Mouse (Mus musculus): ENCODE results near the gene Eipr1. TPM values are rescaled to one million over a fixed set of nuclear protein-coding genes. Genes with fewer than 3 reads are reported as not detected.

Eipr1 gene
- total and polyA plus RNA-seq, 3 experiments: 33.3 to 35.4 (median 34.4) TPM

GRCm38 (mm10) chr12:28705204-28705603, 46.4 kb upstream of the Eipr1 start:
- Histone ChIP-seq H3K4me3 (replicated peaks in 1 of 3; ENCODE audit: low read depth in 2 of 3, low read length in 2 of 3, poor library complexity in 1 of 3) (no peak overlapping the region), H3K4me1 (ENCODE audit: control insufficient read depth in 1 of 2, insufficient read depth in 2 of 2) (peaks cover 8 to 57% of the 10 kb centered on the region in 2 experiments), H3K36me3 (replicated peaks in 1 of 2; ENCODE audit: control insufficient read depth in 1 of 2, insufficient read depth in 1 of 2, low read length in 1 of 2) (peaks cover 26 to 81% of the 10 kb centered on the region in 2 experiments), H3K27ac (ENCODE audit: insufficient read depth, low read depth) (no peak overlapping the region), H3K79me2 (replicated peaks; ENCODE audit: control insufficient read depth, extremely low read depth, insufficient read depth, poor library complexity, severe bottlenecking) (no peaks in the 10 kb centered on the region), H3K4me2 (ENCODE audit: insufficient read depth, low read depth, poor library complexity, severe bottlenecking) (no peak overlapping the region), H3K9ac (ENCODE audit: insufficient read depth, low read depth) (no peak overlapping the region), H3K27me3 (replicated peaks) (no peaks in the 10 kb centered on the region), H3K9me3 (replicated peaks; ENCODE audit: low read length) (no peaks in the 10 kb centered on the region)
- no peak for DNase-seq (ENCODE audit: extremely low read depth)
- TF ChIP-seq MEF2A (IDR thresholded peaks at IDR 0.05; ENCODE audit: borderline replicate concordance, low read depth, low read length): no peak
- TF ChIP-seq USF1 (IDR thresholded peaks at IDR 0.05; ENCODE audit: low read depth, low read length): no peak
- TF ChIP-seq CHD2 (IDR thresholded peaks at IDR 0.05; ENCODE audit: low read length): no peak
- no peak for TF ChIP-seq CHD1 (IDR thresholded peaks at IDR 0.05; ENCODE audit: low read depth, low read length)
- no peak for TF ChIP-seq PAX5 (IDR thresholded peaks at IDR 0.05; ENCODE audit: low read length)
- TF ChIP-seq MAFK (IDR thresholded peaks at IDR 0.05; ENCODE audit: insufficient replicate concordance, low read length): no peak
- no peak for TF ChIP-seq ETS1 (conservative IDR thresholded peaks at IDR 0.05; ENCODE audit: low read depth, low read length)
- TF ChIP-seq NELFE (IDR thresholded peaks at IDR 0.05; ENCODE audit: low read depth, low read length): no peak
- no peak for TF ChIP-seq SIN3A (IDR thresholded peaks at IDR 0.05; ENCODE audit: low read length)
- no peak for TF ChIP-seq MAZ (IDR thresholded peaks at IDR 0.05; ENCODE audit: low read depth, low read length)
- in situ Hi-C loops (cut with MboI; ENCODE audit: low pct_ligation_motif_present, low pct_unique_long_range_greater_than_20kb, low sequenced_read_pairs): no loop called here
- dilution Hi-C loops (cut with MboI; ENCODE audit: extremely low pct_ligation_motif_present, extremely low pct_unique_long_range_greater_than_20kb, low sequenced_read_pairs): no loop called here

DNA sequence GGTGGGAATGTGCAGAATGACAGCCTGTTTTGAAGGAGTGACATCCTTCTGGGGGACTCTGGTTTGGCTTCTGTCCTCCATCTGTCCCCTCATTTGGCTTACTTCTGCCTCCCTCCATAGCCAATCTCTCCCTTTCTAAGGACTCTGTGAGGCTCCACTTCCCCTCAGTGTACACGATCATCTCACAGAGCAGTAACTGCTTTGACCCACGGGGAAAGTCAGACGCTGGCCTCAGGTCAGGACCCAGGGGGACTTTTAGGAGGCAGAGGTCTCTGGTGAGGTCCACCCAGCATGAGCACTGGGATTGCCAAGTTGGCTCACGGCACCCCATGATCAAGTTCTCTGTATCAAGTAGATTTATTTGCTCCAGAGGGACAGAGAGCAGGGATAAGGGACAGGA, 43.4 kb upstream of the Eipr1 start:
- Histone ChIP-seq H3K27me3 (replicated peaks) (no peaks in the 10 kb centered on the region), H3K9me3 (replicated peaks; ENCODE audit: low read length) (no peaks in the 10 kb centered on the region), H3K36me3 (replicated peaks in 1 of 2; ENCODE audit: control insufficient read depth in 1 of 2, insufficient read depth in 1 of 2, low read length in 1 of 2) (peaks cover 52 to 88% of the 10 kb centered on the region in 2 experiments), H3K4me3 (replicated peaks in 1 of 3; ENCODE audit: low read depth in 2 of 3, low read length in 2 of 3, poor library complexity in 1 of 3) (no peak overlapping the region), H3K4me1 (ENCODE audit: control insufficient read depth in 1 of 2, insufficient read depth in 2 of 2) (peaks cover 6 to 34% of the 10 kb centered on the region in 2 experiments), H3K9ac (ENCODE audit: insufficient read depth, low read depth) (no peak overlapping the region), H3K27ac (ENCODE audit: insufficient read depth, low read depth) (no peak overlapping the region), H3K79me2 (replicated peaks; ENCODE audit: control insufficient read depth, extremely low read depth, insufficient read depth, poor library complexity, severe bottlenecking) (no peaks in the 10 kb centered on the region), H3K4me2 (ENCODE audit: insufficient read depth, low read depth, poor library complexity, severe bottlenecking) (no peak overlapping the region)
- no peak for DNase-seq (ENCODE audit: extremely low read depth)
- in situ Hi-C loops (cut with MboI; ENCODE audit: low pct_ligation_motif_present, low pct_unique_long_range_greater_than_20kb, low sequenced_read_pairs): no loop called here
- TF ChIP-seq PAX5 (IDR thresholded peaks at IDR 0.05; ENCODE audit: low read length): no peak
- TF ChIP-seq ZMIZ1 (IDR thresholded peaks at IDR 0.05; ENCODE audit: low read depth, low read length): no peak
- no peak for TF ChIP-seq SIN3A (IDR thresholded peaks at IDR 0.05; ENCODE audit: low read length)
- TF ChIP-seq TCF12 (IDR thresholded peaks at IDR 0.05; ENCODE audit: low read depth, low read length): no peak
- TF ChIP-seq MAX (IDR thresholded peaks at IDR 0.05; ENCODE audit: low read length): no peak
- TF ChIP-seq MYC (IDR thresholded peaks at IDR 0.05; ENCODE audit: low read depth, low read length): no peak
- TF ChIP-seq GABPA (IDR thresholded peaks at IDR 0.05; ENCODE audit: insufficient replicate concordance, low read depth, low read length): no peak
- TF ChIP-seq RCOR1 (conservative IDR thresholded peaks at IDR 0.05; ENCODE audit: low read depth, low read length): no peak
- no peak for TF ChIP-seq MAZ (IDR thresholded peaks at IDR 0.05; ENCODE audit: low read depth, low read length)
- TF ChIP-seq CTCF (conservative IDR thresholded peaks at IDR 0.05 in 1 of 2, IDR thresholded peaks at IDR 0.05 in 1 of 2; ENCODE audit: low read depth in 2 of 2, low read length in 2 of 2): no peak
- TF ChIP-seq HCFC1 (IDR thresholded peaks at IDR 0.05; ENCODE audit: low read depth, low read length): no peak
- no peak for TF ChIP-seq UBTF (IDR thresholded peaks at IDR 0.05; ENCODE audit: low read depth, low read length)
- TF ChIP-seq ETS1 (conservative IDR thresholded peaks at IDR 0.05; ENCODE audit: low read depth, low read length): no peak
- TF ChIP-seq MEF2A (IDR thresholded peaks at IDR 0.05; ENCODE audit: borderline replicate concordance, low read depth, low read length): no peak
- TF ChIP-seq TBP (conservative IDR thresholded peaks at IDR 0.05; ENCODE audit: low read depth, low read length): no peak
- no peak for TF ChIP-seq MXI1 (IDR thresholded peaks at IDR 0.05; ENCODE audit: low read depth, low read length)
- dilution Hi-C loops (cut with MboI; ENCODE audit: extremely low pct_ligation_motif_present, extremely low pct_unique_long_range_greater_than_20kb, low sequenced_read_pairs): no loop called here

All from CH12.LX (cell line).